Mouse (Mus musculus) kidney, postnatal 10 days (tissue): ENCODE results near the gene Deaf1.
"Not testable (repeated sequence)": the region's sequence is repeated elsewhere in the genome, so short reads cannot be mapped to it uniquely, and the experiment has no call there.

Experiments used
- DNase-seq: peaks from one replicate; pipeline ENCODE4 v3.0.0; 2021; ENCODE audit warnings: mixed read lengths

The Deaf1 gene

DNA sequence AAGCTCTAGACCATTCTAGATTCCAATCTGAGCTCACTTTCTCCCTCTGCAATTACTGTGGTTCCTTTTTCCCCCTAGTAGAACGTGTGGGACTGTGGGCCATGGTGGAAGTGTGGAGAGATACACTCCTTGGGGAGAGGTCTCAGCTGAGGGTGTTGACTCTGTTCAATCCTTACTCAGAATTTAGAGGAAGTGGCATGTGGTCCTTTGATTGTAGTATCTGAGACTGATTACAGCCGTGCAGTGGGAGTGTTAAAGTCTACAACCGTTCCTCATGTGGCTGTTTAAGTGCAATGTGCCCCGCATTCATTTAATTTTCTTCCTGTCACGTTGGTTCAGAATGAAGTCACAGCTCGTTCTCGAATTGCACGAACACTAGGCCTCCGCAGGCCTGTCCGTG lies 71.3 kb downstream of the Deaf1 start:
- DNase-seq, result no peak

DNA sequence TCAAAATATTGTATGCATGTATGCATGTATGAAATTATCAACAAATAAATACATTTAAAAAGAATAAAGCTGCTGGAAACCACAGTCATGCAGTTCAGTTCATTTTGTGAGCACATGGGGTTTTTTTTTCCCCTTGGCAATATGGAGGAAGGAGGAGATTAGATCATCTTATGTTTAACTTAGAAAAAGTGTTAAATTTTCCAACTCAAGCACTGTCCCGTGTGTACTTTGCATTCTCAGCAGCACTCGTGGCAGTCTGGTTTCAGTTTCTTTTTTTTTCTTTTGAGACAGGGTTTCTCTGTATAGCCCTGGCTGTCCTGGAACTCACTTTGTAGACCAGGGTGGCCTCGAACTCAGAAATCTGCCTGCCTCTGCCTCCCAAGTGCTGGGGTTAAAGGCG lies 77.0 kb downstream of the Deaf1 start:
- not testable (repeated sequence) for DNase-seq
